Mouse (Mus musculus): ENCODE measurements around the gene Trpv4.

DNA sequence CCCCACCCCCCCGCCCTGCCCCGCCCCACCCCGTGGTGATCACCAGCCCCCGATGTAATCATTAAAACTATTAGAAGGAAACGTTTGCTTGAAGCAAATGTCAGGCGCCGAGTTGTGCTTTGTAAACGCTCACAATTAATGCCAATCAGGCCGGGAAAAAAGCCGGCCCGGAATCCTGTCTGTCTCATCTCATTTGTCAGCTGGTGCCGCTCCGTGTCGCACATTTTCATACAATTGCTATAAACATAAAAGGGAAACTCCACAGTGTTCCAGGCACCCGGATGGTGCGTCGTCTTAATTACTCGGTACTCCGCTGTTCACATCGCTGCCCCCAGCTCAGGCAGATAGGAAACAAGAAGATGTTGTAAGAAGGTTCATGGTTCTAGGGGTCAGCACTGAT is 79.9 kb downstream of the Trpv4 start:
- TF ChIP-seq GATA1 (IDR thresholded peaks at IDR 0.05; ENCODE audit: borderline replicate concordance, low read length): no peak
- TF ChIP-seq FLI1 (IDR thresholded peaks at IDR 0.05; ENCODE audit: low read length): no peak

Data from megakaryocyte, embryonic 14.5 days (primary cell).